15 mouse cellular contexts compared by ENCODE assay signal in genomic region chr7:63237852-63238516, GRCm38 (mm10). TPM values are rescaled to one million over a fixed set of nuclear protein-coding genes. Genes with fewer than 3 reads are reported as not detected.
DNase-seq lines count a peak whose midpoint lies in the region.
"Had no signal": no experiment of that assay in that cellular context is flagged by ENCODE, and none has a peak within 500 bp of the region (broad histone marks: within the 10 kb centered on the region; RNA-seq: fewer than 3 reads in every experiment).

No protein-coding gene starts in this region.

- intact Hi-C loops in left cerebral cortex, postnatal 4 days (cut with DNase I): no loop called here

- peak; percentile 47 for DNase-seq in left cerebral cortex, postnatal 4 days
- DNase-seq in left cerebral cortex, adult 11 months (ENCODE audit: low spot score): no peak
- peak; percentile 18 for DNase-seq in brain, embryonic 18.5 days (ENCODE audit: low read depth, low spot score)
- peak; percentile 68 for DNase-seq in cerebellum, adult 8-10 months
- DNase-seq in layer of hippocampus, postnatal 10 days (ENCODE audit: low spot score in 2 of 2): peak; percentile 22 to 38
- no peak for DNase-seq in spleen, postnatal 4 days (ENCODE audit: low spot score in 2 of 2)
- DNase-seq in spleen, postnatal 10 days (ENCODE audit: low spot score in 2 of 2): no peak
- DNase-seq: adrenal gland, postnatal 14 days; gastrocnemius, adult 2 months; heart, adult 18-20 months; kidney, adult 11 months; kidney, postnatal 4 days; lung, embryonic 14.5 days; right cerebral cortex, postnatal 14 days; thymus, adult 2 months had no signal

RNA-seq across cellular contexts. Expression of gene Chrna7, which starts 25.6 kb away (rescaled TPM):
- total RNA-seq in left cerebral cortex, postnatal 4 days (2021): 10 to 100 TPM; 24.0 to 26.7 TPM
- total RNA-seq in layer of hippocampus, postnatal 10 days (2021): 10 to 100 TPM; 43.2 to 45.9 TPM

Comparison
In these comparisons a context has a peak if more than half of its experiments do, and no peak if none do; other contexts are left out.
1. DNase-seq: peak in left cerebral cortex, postnatal 4 days (single experiment), brain, embryonic 18.5 days (single experiment), cerebellum, adult 8-10 months (single experiment) and layer of hippocampus, postnatal 10 days (2 of 2); none in left cerebral cortex, adult 11 months (single experiment), spleen, postnatal 4 days (0 of 2) and spleen, postnatal 10 days (0 of 2).